28 mouse cellular contexts compared by ENCODE assay signal in genomic region chr3:119419745-119420144, GRCm38 (mm10).
DNase-seq lines count a peak whose midpoint lies in the region; ATAC-seq lines count a peak whose summit lies in the region.
"Had no signal": no experiment of that assay in that cellular context is flagged by ENCODE, and none has a peak within 500 bp of the region (broad histone marks: within the 10 kb centered on the region; RNA-seq: fewer than 3 reads in every experiment).

No protein-coding gene starts in this region.

- no peak overlapping the region for H3K9ac ChIP-seq in hindbrain, embryonic 16.5 days (ENCODE audit: low read depth, low read length)
- no peak overlapping the region for H3K9ac ChIP-seq in liver, embryonic 11.5 days (ENCODE audit: low read depth, low read length)
- H3K9ac ChIP-seq: embryonic facial prominence, embryonic 12.5 days; heart, embryonic 13.5 days; liver, embryonic 15.5 days; lung, embryonic 14.5 days; midbrain, embryonic 12.5 days; neural tube, embryonic 13.5 days had no signal

- 42% methylated on average over 2 of the region's 2 CpGs for WGBS in hindbrain, embryonic 16.5 days
- WGBS in hindbrain, embryonic 10.5 days, result 85% methylated on average over 2 of the region's 2 CpGs
- WGBS in liver, embryonic 11.5 days, result 62% methylated on average over 2 of the region's 2 CpGs

- no peaks in the 10 kb centered on the region; the same call in 1 of the 2 replicates for H3K4me1 ChIP-seq in hindbrain, embryonic 16.5 days (ENCODE audit: control insufficient read depth, insufficient read depth, low read depth, low read length)
- no peaks in the 10 kb centered on the region for H3K4me1 ChIP-seq in hindbrain, embryonic 10.5 days (replicated peaks)
- H3K4me1 ChIP-seq in liver, embryonic 11.5 days (replicated peaks; ENCODE audit: control insufficient read depth, insufficient read depth, low read length), result no peaks in the 10 kb centered on the region
- H3K4me1 ChIP-seq: embryonic facial prominence, embryonic 12.5 days; heart, embryonic 13.5 days; liver, embryonic 15.5 days; midbrain, embryonic 12.5 days; neural tube, embryonic 13.5 days had no signal

- no peak overlapping the region for H3K27ac ChIP-seq in hindbrain, embryonic 16.5 days (ENCODE audit: low read depth, low read length)
- H3K27ac ChIP-seq in hindbrain, embryonic 10.5 days, result no peak overlapping the region
- no peak overlapping the region for H3K27ac ChIP-seq in liver, embryonic 11.5 days (ENCODE audit: low read depth, low read length)
- H3K27ac ChIP-seq: embryonic facial prominence, embryonic 12.5 days; heart, embryonic 13.5 days; left cerebral cortex, adult 2 months; liver, embryonic 15.5 days; midbrain, embryonic 12.5 days; neural tube, embryonic 13.5 days; stomach, postnatal 0 days had no signal

- no peak overlapping the region for H3K4me2 ChIP-seq in hindbrain, embryonic 16.5 days (ENCODE audit: low read length)
- no peak overlapping the region for H3K4me2 ChIP-seq in liver, embryonic 11.5 days
- H3K4me2 ChIP-seq: embryonic facial prominence, embryonic 12.5 days; heart, embryonic 13.5 days; liver, embryonic 15.5 days; lung, embryonic 14.5 days; midbrain, embryonic 12.5 days; neural tube, embryonic 13.5 days had no signal

- no peaks in the 10 kb centered on the region for H3K36me3 ChIP-seq in hindbrain, embryonic 16.5 days (ENCODE audit: control insufficient read depth, insufficient read depth, low read length)
- H3K36me3 ChIP-seq in hindbrain, embryonic 10.5 days, result no peaks in the 10 kb centered on the region
- no peaks in the 10 kb centered on the region for H3K36me3 ChIP-seq in liver, embryonic 11.5 days (ENCODE audit: control insufficient read depth, insufficient read depth, low read length)
- H3K36me3 ChIP-seq: embryonic facial prominence, embryonic 12.5 days; G1E; heart, embryonic 13.5 days; liver, embryonic 15.5 days; midbrain, embryonic 12.5 days; neural tube, embryonic 13.5 days had no signal

- H3K4me3 ChIP-seq in hindbrain, embryonic 16.5 days (ENCODE audit: low read length), result no peak overlapping the region
- H3K4me3 ChIP-seq in hindbrain, embryonic 10.5 days, result no peak overlapping the region
- H3K4me3 ChIP-seq in liver, embryonic 11.5 days (ENCODE audit: low read depth, low read length), result no peak overlapping the region
- H3K4me3 ChIP-seq: embryonic facial prominence, embryonic 12.5 days; heart, embryonic 13.5 days; left cerebral cortex, adult 2 months; liver, embryonic 15.5 days; midbrain, embryonic 12.5 days; neural tube, embryonic 13.5 days had no signal

- no peaks in the 10 kb centered on the region for H3K27me3 ChIP-seq in hindbrain, embryonic 16.5 days (replicated peaks; ENCODE audit: control insufficient read depth, insufficient read depth, low read length)
- H3K27me3 ChIP-seq in hindbrain, embryonic 10.5 days (ENCODE audit: insufficient read depth, poor library complexity, severe bottlenecking), result no peaks in the 10 kb centered on the region
- no peaks in the 10 kb centered on the region for H3K27me3 ChIP-seq in liver, embryonic 11.5 days (replicated peaks; ENCODE audit: control insufficient read depth, insufficient read depth, low read length)
- H3K27me3 ChIP-seq: embryonic facial prominence, embryonic 12.5 days; heart, embryonic 13.5 days; liver, embryonic 15.5 days; midbrain, embryonic 12.5 days; neural tube, embryonic 13.5 days; Patski had no signal

- peak; percentile 13 to 22 for DNase-seq in cerebellum, postnatal 14 days
- DNase-seq in cerebellum, adult 8-10 months, result no peak
- DNase-seq in hindbrain, embryonic 10.5 days (ENCODE audit: low spot score), result no peak
- peak; percentile 3 for DNase-seq in lung, postnatal 10 days
- no peak for DNase-seq in lung, postnatal 14 days
- DNase-seq in liver, embryonic 11.5 days (ENCODE audit: low spot score), result no peak
- DNase-seq: cerebellum, adult 11-12 months; gastrocnemius, postnatal 10 days; heart, postnatal 10 days; kidney, adult 8-10 months; kidney, postnatal 10 days; liver; lung, embryonic 14.5 days; lung, postnatal 36 days; right cerebral cortex, postnatal 4 days; thymus, adult 18-20 months; thymus, postnatal 25 days had no signal

- peak; percentile 50; the same call in 1 of the 2 replicates for ATAC-seq in hindbrain, embryonic 16.5 days
- ATAC-seq in liver, embryonic 11.5 days (replicated peaks; ENCODE audit: low FRiP score), result no peak
- ATAC-seq: intestine, embryonic 16.5 days; Patski had no signal

- peaks cover 3% of the 10 kb centered on the region; the same call in 1 of the 2 replicates for H3K9me3 ChIP-seq in hindbrain, embryonic 16.5 days (ENCODE audit: control insufficient read depth, low read length)
- H3K9me3 ChIP-seq in hindbrain, embryonic 10.5 days, result 0 out of 2 replicates have a peak, but pooled peaks cover 2% of the 10 kb centered on the region
- H3K9me3 ChIP-seq in liver, embryonic 11.5 days (ENCODE audit: control insufficient read depth, low read length), result no peaks in the 10 kb centered on the region
- H3K9me3 ChIP-seq: embryonic facial prominence, embryonic 12.5 days; liver, embryonic 15.5 days; midbrain, embryonic 12.5 days; neural tube, embryonic 13.5 days had no signal

Comparison
In these comparisons a context has a peak if more than half of its experiments do, and no peak if none do; other contexts are left out.
1. DNase-seq: peak in cerebellum, postnatal 14 days (2 of 2) and lung, postnatal 10 days (single experiment); none in cerebellum, adult 8-10 months (single experiment), hindbrain, embryonic 10.5 days (single experiment), lung, postnatal 14 days (single experiment) and liver, embryonic 11.5 days (single experiment).